Mouse (Mus musculus) MEL-GATA-1-ER (cell line): ENCODE measurements around the gene Rpl18.

ENCODE experiments used
- DNase-seq: peaks from one replicate; pipeline ENCODE4 v3.0.0-alpha.2; 2012; ENCODE audit warnings: low read depth; ENCODE audit errors: extremely low read depth

Rpl18 gene

DNA sequence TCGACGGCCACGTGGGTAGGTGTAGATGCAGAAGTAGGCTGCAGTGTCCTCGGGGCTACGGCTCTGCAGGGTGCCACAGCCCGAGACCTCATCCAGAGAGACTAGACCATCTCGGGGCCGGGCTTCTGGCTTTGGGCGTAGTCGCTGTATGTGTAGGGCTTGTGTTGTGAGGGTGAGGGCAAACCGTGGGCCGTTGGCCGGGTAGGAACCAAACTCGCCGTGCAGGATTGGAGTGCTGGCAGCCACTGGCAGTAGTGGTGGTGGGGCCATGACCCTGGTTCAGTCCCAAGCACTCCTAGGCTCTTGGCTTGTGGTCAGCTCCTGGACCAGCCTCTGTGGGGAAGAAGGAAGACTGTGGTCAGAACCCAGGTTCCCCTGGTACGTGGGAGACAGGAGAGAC is 1.9 kb upstream of the Rpl18 start:
- no peak for DNase-seq

DNA sequence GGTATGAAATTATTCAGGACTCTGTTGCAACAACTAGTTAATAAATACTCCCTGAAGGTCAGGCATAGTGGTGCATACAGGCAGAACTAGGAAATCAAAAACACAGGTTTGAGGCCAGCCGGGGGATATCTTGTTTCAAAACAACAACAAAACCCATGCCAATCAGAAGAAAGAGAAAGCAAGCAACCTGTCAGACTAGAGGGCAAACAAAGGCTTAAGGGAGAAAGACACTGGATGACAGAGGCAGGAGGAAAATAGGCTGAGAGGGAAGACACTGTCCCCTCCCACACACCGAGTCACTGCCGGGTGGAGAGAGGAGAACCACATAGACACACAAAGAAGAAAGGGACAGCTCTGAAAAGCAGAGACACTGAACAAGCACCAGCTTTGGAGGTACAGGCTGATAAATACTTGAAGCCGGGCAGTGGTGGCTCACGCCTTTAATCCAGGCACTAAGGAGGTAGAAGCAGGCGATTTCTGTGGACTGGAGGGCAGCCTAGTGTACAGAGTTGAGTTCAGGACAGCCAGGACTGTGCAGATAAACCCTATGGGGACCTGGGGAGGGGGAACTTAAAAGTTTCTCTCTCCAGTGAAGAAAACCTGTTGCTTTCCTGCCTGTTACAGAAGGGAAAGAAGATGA is 1.3 kb upstream of the Rpl18 start:
- DNase-seq: no peak

DNA sequence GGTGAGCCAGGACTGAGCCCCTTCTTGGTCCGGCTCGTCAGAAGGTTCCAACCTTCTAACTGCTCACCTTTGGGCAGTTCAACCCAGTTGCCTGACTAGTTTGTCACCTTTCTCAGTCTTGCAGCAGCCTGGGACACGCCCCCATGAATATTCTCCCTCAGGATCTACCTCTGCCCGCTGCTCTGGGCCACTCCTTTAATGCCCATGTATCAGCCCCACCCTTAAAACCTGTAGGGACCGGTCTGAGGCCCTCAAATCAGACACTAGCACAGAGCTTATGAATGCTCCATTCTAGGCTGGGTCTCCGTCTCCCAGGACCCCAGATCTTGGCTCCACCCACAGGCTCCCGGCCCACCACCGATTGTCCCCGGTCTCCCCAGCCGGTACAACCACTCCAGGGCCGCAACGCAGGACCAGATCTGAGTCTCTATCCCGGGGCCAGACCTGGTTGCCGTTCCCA is 597 bp upstream of the Rpl18 start:
- DNase-seq: no peak

DNA sequence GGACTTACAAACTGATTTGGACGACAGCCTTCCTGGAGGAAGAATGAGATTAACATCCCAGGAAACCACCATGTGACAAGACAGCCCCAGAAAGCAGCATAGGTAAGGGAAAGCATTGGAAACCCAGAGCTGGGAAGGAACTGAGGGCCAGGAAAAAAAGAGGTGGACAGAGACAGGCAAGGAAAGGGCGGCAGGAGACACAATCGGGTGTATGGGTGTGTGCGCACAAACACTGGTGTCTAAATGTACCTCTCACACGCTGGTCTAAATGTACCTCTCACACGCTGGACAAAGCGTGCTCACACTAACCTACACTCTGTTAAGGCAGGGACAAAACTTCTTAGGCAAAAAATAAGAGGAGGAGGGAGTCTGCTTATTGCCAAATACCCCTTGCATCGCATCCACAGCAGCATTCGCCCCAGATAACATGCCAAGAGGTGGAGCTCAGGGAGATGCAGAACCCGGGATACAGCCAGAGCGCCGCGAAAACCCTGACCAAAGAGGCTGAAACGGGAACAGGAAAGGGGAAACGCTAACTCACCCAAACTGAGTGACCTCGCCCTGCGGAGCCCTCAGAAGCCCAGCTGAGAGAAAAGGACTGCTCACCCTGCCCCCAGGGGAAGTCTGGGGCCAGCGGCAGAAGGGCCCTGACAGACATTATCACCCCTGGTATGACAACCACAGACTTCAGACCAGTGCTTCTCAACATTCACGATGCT is 643 bp downstream of the Rpl18 start:
- DNase-seq: peak; percentile 51

DNA sequence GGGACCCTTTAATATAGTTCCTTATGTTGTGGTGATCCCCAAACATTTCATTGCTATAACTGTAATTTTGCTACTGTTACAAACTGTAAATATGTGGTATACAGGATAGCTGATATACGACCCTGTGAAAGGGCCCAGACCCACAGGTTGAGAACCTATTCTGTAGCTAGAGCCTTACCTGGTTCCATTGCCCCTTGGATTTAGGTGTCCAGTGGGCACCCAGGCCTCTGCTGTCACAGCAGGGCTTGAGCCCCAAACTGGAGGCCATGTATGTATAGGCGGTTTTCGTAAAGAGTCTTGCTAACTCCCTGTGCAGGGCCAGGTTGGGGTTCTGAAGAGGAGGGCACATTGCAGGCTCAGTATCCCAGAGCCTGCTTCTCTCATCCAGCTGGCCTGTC is 1.2 kb downstream of the Rpl18 start:
- DNase-seq: no peak

DNA sequence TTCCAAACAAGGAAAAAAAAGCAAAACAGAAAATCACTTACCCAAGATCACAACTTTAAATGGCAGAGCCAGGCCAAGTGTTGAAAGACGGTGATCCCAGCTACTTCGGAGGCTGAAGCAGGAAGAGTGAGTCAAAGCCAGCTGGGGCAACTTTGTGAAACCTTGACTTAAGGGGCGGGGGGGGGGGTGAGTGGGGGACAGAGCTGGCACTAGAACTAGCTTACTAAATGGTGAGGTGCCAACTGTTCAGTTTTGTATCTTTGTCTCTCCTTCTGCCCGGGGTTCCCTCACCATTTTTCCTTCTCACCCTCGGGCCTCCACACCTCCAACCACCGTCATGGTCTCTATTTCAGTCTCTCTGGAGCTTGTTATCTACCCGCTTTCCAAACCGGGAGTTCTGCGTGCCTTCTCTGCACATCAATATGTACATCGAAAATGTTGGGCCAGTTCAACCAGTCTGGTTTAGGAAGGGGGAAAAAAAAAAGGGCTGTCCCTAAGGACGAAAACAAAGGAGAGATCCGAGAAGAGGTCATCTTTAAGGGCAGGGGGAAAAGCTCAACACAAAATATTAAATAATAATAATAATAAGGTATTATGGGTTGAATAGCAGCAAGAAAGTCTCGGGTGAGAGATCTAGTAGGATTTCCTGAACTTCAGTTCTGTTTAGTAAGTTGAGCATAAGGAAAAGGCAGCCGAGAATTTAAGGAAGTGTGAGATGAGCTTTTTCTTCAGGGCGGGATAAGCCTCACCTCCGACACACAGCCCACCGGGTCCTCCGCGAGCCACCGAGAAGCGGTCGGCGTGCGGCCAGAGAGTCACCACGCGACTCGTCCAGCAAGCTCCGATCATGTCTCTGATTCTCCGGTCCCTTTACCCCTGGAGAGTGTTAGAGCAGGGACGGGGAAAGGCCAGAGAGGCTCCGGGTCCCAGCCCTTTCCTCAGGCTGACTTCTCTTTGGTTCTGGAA is 2.0 kb downstream of the Rpl18 start:
- no peak for DNase-seq

DNA sequence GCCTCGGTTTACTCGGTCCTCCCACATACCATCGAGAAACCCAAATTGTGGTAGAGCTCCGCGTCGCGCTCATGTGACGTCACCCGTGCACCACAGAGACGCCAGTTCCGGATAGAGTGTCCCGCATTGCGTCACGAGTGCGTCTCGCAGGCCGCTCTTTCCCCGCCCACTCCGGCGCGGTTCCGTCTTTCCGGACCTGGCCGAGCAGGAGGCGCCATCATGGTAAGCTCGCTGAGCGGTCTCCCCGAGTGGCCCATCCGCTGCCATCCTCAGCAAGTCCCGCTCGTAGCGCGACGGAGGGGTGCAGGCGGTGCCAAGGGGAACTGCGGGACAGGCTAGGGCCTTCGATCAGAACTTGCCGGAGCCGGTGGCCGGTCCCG is 2.7 kb downstream of the Rpl18 start, which contains the start of gene Sphk2:
TSS of gene Sphk2 (minus strand) at position 85 of the 380 bp plus-strand sequence.
- peak; percentile 93 for DNase-seq

DNA sequence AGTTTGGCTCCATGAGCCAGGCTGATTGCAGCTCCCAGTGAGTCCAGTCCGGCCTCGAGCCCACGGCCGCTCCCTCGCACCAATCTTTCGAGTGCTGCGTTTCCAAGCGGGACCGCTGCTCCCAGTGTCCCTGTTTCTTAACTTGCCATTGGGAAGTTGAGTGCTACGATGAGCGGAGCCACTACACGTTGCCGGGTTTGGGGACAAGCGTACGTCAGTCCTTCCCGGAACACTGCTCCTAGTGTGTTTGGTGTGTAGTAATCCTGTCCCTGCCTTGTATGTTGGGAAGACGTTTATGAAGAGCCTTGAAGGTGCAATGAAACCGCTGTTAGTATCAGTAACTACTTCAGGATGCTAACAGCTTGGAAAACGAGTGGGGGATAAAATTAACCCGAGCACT is 3.1 kb downstream of the Rpl18 start:
- DNase-seq: no peak

DNA sequence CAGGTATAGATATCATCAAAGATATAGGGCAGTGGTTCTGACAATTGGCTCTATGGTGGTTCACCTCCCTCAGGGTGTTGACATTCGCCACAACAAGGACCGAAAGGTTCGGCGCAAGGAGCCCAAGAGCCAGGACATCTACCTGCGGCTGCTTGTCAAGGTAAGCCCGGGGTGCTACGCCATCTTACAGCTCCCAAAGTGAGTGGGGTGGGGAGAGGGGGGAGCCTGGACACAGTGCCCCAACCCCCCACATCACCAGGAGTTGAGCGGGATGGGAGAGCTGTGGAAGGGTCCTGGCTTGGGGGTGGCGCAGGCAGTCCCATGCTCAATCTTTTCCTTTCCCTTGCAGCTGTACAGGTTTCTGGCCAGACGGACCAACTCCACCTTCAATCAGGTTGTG is 3.9 kb downstream of the Rpl18 start:
- DNase-seq: no peak

DNA sequence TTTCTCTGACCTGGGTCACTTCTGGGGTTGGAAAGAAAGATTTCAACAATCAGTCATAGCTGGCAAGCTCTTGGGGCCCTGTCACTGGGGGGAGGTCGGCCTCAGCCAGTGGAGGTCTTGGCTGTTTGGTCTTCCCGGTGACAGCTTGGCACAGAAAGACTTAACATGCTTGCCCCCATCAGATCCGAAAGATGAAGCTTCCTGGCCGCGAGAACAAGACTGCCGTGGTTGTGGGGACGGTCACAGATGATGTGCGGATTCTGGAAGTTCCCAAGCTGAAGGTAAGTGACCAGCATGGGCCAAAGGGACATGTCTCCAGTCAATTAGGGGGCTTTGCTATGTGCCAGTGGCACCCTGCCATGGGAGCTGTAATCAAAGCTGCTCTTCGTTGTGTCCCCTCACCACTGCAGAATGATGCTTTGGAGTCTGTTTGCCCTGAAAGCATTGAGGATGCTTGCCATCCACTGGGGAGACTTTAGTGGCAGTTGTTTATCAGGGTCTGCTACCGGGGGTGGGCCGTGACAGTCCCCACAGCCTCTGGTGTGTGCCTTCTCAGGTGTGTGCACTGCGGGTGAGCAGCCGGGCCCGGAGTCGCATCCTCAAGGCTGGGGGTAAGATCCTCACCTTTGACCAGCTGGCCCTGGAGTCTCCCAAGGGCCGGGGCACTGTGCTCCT is 4.6 kb downstream of the Rpl18 start:
- DNase-seq: no peak

DNA sequence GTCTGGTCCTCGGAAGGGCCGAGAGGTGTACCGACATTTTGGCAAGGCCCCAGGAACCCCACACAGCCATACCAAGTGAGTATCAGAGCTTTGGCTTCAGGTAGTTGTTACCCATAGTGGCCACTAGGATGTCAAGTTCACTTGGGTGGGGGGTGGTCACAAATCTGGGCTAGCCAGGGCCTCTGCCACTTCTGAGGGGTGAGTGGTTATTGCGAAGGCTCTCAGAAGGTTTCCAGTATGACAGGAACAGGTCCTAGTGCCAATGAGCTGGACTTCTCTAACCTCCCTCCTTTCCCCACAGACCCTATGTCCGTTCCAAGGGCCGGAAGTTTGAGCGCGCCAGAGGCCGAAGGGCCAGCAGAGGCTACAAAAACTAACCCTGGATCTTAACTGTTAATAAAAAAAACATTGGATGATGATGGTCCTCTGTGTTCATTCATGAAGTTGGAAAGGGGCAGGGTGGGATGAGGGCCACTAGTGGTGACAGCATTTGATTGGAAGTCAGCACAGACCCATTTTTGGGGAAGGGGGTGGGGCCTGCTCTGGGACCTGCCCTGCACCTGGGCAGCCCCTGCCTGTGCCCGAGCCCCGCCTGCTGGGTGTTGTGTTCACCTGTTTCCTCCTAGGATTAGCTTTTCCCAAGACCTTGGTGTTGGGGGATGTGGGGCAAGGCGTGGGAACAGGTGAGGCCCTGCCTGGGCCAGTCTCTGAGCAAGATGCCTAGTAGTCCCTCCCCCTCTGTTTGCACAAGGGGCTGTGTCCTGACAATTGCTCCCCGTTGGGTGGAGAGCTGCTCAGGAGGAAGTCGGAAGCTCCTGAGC is 5.4 kb downstream of the Rpl18 start, which contains the start of gene Fam83e:
TSS of gene Fam83e (plus strand) at position 800 of the 821 bp plus-strand sequence.
- DNase-seq: no peak

DNA sequence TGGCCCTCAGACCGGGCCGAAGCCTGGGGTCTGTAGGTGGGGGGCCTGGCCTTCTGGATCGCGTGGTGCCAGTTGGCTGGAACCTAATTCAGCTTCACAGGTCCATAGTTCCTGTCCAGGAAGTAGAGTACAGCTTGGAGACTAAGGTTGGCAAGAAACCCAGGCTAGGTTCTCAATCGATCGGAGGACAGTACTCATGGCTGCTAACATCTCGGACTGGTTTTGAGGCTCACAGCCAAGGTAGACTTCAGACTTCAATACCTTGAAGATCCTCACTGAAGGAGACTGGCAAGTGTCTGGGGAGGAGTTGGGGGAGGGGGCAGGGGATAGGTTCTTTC is 5.9 kb downstream of the Rpl18 start:
- DNase-seq: no peak

DNA sequence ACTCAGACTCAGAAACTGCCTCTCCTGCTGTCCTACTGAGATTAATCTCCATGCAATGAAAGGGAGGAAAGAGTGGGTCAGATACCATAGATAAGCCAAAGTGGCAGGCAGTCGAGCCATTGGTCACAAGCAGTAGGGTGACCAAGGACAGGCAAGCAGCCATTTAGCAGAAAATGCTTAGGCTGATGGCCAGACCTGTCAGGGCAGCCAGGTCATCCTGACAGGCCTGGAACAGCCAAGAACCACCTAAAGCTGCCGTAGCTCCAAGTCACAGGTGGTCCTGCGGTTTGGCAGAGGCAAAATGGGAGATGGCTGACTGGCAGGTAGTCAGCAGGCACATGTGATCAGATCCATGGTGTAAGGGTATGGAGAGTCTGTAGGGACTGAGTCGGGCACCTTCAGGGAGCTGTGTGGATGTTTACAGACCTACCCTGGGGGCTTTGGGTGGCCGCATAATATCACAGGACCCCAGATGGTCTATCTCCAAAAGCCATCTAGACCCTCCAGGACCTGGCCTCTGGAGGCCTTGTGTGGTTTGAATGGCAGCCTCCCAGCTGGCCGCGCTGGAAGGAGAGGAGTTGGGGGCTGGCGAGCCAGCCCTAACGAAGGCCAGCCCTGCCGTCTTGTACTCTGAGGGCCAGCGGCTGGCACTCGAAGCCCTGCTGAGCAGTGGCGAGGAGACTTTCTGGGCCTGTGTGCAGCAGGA is 6.5 kb downstream of the Rpl18 start:
- no peak for DNase-seq

DNA sequence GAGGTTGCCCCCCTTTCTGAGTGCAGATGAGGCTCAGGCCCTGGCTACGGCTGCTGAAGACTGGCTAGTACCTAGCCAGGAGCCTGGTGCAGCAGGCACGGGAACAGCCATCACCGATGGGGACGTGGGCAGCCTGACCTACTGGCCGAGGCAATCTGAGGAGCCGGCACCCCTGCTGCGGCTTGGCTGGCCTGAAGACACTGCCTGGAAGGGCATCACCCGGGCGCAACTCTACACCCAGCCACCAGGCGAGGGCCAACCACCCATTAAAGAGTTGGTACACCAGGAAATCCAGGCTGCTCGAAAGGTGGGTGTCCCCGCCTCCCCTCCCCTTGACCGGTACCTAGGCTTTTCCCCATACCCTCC is 7.1 kb downstream of the Rpl18 start:
- DNase-seq: no peak

DNA sequence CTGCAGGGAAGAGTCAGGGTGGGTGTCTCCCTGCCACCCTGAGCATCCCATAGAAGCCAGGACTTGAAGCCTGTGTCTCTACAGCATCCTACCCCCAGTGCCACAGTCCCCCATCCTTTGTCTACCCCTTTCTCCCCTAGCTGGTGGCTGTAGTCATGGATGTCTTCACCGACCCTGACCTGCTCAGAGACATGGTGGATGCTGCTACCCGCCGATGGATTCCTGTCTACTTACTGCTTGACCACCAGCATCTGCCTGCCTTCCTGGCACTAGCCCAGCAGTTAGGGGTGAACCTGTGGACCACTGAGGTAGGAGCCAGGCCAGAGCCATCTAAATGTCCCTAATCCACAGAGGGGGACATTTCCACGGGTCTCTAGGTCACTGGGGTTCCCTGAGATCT is 8.0 kb downstream of the Rpl18 start:
- no peak for DNase-seq

DNA sequence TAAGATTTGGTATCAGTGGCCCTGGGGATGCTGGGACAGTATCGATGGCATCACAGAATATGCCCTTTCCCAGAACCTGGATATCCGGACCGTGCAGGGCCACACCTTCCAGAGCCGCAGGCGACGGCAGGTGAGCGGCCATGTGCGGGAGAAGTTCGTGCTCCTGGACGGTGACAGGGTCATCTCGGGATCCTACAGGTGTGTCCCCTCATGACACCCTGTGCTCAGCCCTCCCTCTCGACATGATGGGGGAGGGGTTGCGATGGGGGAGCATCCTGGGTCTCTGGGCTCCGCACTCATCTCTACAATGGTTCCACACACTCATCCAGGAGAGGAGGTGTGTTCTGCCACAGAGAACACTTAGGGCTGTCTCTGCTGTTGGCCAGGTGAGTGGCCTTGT is 8.5 kb downstream of the Rpl18 start:
- no peak for DNase-seq

DNA sequence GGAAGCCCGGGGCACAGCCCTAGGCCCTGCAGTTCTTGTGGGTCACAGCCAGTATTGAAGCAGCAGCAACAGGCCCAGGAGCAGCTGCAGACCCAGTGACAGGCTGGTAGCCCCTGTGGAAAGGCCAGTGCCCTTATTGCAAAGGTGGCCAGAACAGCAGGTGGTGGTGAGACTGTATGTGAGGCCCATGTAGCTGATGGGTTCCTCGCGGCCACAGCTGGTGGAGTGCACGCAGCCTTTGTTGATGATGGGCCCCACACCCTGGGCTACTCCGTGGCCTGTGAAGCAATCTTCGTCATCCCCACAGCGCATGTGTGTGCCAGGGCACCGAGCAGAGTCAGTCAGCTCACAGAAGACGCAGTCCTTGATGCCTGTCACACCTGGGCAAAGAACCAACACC is 9.9 kb downstream of the Rpl18 start:
- no peak for DNase-seq

DNA sequence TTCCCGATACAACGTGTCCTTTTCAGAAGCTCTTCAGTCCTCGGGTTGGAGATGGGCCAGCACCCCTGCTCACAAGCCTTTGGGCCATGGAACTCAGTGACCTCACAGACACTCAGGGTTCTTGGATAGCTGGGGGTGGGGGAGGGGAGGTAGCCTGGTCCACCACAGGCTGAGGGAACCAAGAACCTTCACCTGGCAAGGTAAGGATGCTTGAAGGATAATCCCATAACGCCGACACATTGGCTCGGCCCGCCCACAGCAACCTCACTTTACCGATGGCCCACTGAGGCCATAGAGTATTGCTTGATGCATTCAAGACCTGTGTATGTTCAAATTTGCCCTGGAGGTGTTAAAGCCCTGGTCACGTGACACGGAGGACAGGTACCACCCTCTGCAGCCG is 10.5 kb downstream of the Rpl18 start, which contains the start of gene Spaca4:
TSS of gene Spaca4 (minus strand) at position 101 of the 400 bp plus-strand sequence.
- DNase-seq: no peak

DNA sequence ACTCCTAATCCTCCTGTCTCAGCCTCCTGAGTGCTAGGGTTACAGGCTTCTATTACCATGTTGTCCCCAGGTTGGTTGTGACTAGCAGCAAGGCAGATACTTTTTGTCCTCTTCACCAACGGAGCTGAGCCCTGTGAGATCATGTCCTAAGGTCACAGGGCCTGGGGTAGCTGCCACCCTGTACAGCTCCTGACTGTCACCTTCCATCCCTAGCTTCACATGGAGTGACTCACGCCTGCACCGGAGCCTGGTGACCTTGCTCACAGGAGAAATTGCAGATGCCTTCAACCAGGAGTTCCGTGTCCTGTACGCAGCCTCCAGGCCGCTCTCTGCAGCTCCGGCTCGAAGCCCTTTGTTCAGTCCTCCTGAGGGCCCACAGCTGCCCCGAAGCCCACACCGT is 11.2 kb downstream of the Rpl18 start:
- DNase-seq: no peak

DNA sequence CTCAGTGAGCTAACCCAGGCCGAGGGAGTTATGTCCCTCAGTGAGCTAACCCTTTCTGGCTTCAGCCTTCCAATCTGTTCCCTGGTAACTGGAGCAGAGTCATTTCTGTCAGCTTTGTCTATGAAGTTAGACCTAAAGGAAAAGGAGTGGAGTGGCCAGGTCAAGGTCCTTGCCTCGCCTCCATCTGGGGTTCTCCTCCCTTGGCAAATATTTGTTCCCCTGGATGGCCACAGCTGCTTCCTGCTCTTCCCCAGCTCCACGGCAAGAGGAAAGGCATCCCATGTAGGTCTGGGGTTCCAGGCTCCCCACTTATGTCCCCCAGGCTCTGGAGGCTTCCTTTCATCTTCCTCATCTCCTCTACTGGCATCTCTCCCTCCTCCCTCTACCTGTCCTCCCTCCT is 12.4 kb downstream of the Rpl18 start:
- DNase-seq: no peak
